Mouse (Mus musculus): Measurements from ENCODE around the gene Lfng. TPM values are rescaled to one million over a fixed set of nuclear protein-coding genes. Genes with fewer than 3 reads are reported as not detected.
A peak's percentile ranks its signal among the peaks of the same experiment; 100 is the strongest.

Lfng gene
- total and polyA plus RNA-seq, 2 experiments from 2014 or later = 20.1 to 56.6 TPM

DNA sequence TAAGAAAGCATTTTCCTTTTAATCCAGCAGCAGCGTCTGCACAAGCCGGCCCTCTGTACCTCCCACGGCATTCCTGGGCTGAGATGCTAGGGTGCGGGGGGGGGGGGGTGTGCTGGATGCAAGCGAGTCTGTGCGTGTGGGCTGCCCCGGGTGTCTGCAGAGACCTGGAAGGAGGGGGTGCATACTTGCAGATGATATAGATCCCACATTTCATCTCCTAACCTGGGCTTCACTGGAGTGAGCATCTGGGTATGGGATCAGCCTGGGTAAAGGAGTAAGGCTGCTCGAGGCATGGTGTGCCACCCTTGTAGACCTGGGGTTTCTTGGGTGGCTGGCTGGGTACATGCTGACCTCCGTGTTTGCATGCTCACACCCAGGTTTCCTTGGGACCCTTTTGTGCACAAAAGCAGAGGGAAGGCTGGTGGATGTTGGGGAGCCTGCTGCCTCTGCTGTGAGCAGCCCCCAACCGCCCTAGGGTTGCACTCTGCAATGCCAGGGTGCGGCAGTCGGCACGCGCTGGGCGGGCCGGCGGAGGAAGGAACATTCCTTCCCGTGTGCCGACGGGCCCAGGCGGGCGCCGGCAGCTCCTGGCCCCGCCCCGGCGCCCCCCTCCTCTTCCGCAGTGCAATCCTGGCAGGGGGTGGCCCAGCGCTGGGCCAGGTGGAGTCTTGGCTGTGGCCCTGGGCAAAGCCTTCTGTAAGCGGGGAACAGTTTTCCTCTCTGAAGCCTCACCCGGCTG lies 3.3 kb downstream of the Lfng start:
- Histone ChIP-seq H3K4me2 (ENCODE audit: low read depth, low read length, poor library complexity, severe bottlenecking) (peak overlapping the region; percentile 94), H3K27ac (ENCODE audit: low read depth, low read length) (peak overlapping the region; percentile 68), H3K4me3 (ENCODE audit: low read depth, low read length) (peak overlapping the region; percentile 52), H3K9ac (replicated peaks; ENCODE audit: low read length, poor library complexity, severe bottlenecking) (peak overlapping the region; percentile 57), H3K9me3 (ENCODE audit: low read length) (no peaks in the 10 kb centered on the region), H3K36me3 (ENCODE audit: insufficient read depth, low read length) (no peaks in the 10 kb centered on the region), H3K27me3 (ENCODE audit: insufficient read depth, low read length) (peaks cover 22% of the 10 kb centered on the region), H3K4me1 (ENCODE audit: insufficient read depth, low read length) (peaks cover 19% of the 10 kb centered on the region)
- ATAC-seq (ENCODE audit: low FRiP score) = no peak
- no peak for DNase-seq (ENCODE audit: low spot score)
- TF ChIP-seq CTCF (IDR thresholded peaks at IDR 0.05) = no peak
- WGBS = 5% methylated on average over 27 of the region's 30 CpGs

DNA sequence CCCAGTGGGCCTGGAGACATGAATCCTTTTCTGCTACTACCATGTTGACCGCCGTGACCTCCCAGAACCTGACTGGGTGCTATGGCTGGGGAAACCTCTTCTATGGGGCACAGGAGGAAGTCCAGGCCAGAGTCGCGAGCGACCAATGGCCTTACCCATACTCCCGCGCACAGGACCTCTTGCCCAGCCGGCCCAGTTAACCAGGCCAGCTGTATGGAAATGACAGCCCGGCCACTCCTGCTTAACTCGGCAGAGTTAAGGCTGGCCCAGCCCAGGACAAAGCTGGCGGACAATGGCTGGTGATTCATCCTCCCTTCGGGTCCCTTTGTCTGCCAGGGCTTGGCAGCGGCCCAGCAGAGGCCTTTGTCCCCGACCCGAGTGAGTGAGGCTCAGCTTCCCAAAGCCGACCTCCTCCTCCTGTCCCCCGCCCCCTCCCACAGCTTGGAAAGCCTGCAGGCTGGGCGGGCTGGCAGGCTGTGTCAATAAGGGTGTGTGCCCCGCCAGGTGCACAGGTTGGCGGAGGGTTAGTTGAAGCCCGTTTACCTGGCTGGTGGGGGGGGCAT lies 4.0 kb downstream of the Lfng start:
- peaks cover 22% of the 10 kb centered on the region for H3K27me3 ChIP-seq (ENCODE audit: insufficient read depth, low read length)
- TF ChIP-seq CTCF (IDR thresholded peaks at IDR 0.05) = no peak
- peak overlapping the region; percentile 68 for H3K27ac ChIP-seq (ENCODE audit: low read depth, low read length)
- peak; percentile 90 for DNase-seq (ENCODE audit: low spot score)
- WGBS = 12% methylated on average over 21 of the region's 21 CpGs
- peaks cover 18% of the 10 kb centered on the region for H3K4me1 ChIP-seq (ENCODE audit: insufficient read depth, low read length)
- no peaks in the 10 kb centered on the region for H3K9me3 ChIP-seq (ENCODE audit: low read length)
- peak; percentile 45 for ATAC-seq (ENCODE audit: low FRiP score)
- no peaks in the 10 kb centered on the region for H3K36me3 ChIP-seq (ENCODE audit: insufficient read depth, low read length)
- H3K4me2 ChIP-seq (ENCODE audit: low read depth, low read length, poor library complexity, severe bottlenecking) = peak overlapping the region; percentile 94
- peak overlapping the region; percentile 57 for H3K9ac ChIP-seq (replicated peaks; ENCODE audit: low read length, poor library complexity, severe bottlenecking)
- peak overlapping the region; percentile 52 for H3K4me3 ChIP-seq (ENCODE audit: low read depth, low read length)

DNA sequence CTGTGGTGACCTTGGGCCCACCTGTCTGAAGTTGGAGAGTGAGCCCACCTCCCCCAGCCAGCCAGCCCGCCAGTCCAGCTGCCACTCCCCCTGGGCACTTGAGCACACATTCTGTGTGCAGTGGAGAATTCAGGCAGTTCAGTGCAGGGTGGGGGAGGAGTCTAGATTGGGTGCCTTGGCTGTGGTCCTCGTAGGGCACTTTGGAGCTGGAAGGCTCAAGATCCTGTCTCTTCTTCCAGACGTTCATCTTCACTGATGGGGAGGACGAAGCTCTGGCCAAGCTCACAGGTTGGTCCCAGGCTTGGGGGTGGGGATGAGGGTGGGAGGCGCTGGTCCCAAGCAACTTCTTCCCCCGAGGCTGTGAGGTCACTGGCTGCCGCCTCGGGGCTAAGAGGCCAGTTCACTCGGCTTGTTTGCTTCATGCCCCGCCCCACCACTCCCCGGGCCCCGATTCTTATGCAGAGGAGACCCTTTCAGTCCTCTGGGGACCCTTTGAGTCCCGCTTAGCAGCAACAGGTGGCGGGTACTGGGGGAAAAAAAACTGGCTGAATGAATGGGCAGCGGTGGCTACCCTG lies 4.6 kb downstream of the Lfng start:
- Histone ChIP-seq H3K4me3 (ENCODE audit: low read depth, low read length) (peak overlapping the region; percentile 52; the same call in 1 of the 2 replicates), H3K27me3 (ENCODE audit: insufficient read depth, low read length) (peaks cover 22% of the 10 kb centered on the region), H3K36me3 (ENCODE audit: insufficient read depth, low read length) (no peaks in the 10 kb centered on the region), H3K4me1 (ENCODE audit: insufficient read depth, low read length) (peaks cover 15% of the 10 kb centered on the region), H3K27ac (ENCODE audit: low read depth, low read length) (0 out of 2 replicates have a peak overlapping the region, but pooled peaks have one; percentile 68), H3K9ac (replicated peaks; ENCODE audit: low read length, poor library complexity, severe bottlenecking) (no peak overlapping the region; the same call in 1 of the 2 replicates), H3K4me2 (ENCODE audit: low read depth, low read length, poor library complexity, severe bottlenecking) (peak overlapping the region; percentile 94), H3K9me3 (ENCODE audit: low read length) (no peaks in the 10 kb centered on the region)
- ATAC-seq (ENCODE audit: low FRiP score) = 0 out of 2 replicates have a peak, but pooled peaks have one; percentile 20
- 15% methylated on average over 15 of the region's 15 CpGs for WGBS
- DNase-seq (ENCODE audit: low spot score) = peak; percentile 65
- TF ChIP-seq CTCF (IDR thresholded peaks at IDR 0.05) = no peak

DNA sequence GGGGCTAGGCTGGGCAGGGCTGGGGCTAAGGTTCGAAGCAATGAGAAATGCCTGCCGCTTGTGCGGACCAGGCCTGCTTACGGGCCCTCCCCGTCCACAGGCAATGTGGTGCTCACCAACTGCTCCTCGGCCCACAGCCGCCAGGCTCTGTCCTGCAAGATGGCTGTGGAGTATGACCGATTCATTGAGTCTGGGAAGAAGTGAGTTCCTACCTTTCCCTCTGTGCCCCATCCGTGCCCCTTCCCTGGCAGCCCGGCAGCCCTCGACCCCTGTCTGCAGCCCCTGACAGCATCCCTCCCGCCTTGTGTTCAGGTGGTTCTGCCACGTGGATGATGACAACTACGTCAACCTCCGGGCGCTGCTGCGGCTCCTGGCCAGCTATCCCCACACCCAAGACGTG lies 5.1 kb downstream of the Lfng start:
- Histone ChIP-seq H3K9ac (replicated peaks; ENCODE audit: low read length, poor library complexity, severe bottlenecking) (no peak overlapping the region), H3K27ac (ENCODE audit: low read depth, low read length) (no peak overlapping the region), H3K4me3 (ENCODE audit: low read depth, low read length) (0 out of 2 replicates have a peak overlapping the region, but pooled peaks have one; percentile 5), H3K4me1 (ENCODE audit: insufficient read depth, low read length) (peaks cover 15% of the 10 kb centered on the region), H3K27me3 (ENCODE audit: insufficient read depth, low read length) (peaks cover 22% of the 10 kb centered on the region), H3K36me3 (ENCODE audit: insufficient read depth, low read length) (no peaks in the 10 kb centered on the region), H3K4me2 (ENCODE audit: low read depth, low read length, poor library complexity, severe bottlenecking) (peak overlapping the region; percentile 94; the same call in 1 of the 2 replicates), H3K9me3 (ENCODE audit: low read length) (no peaks in the 10 kb centered on the region)
- no peak for ATAC-seq (ENCODE audit: low FRiP score)
- 30% methylated on average over 18 of the region's 18 CpGs for WGBS
- TF ChIP-seq CTCF (IDR thresholded peaks at IDR 0.05) = no peak
- no peak for DNase-seq (ENCODE audit: low spot score)

DNA sequence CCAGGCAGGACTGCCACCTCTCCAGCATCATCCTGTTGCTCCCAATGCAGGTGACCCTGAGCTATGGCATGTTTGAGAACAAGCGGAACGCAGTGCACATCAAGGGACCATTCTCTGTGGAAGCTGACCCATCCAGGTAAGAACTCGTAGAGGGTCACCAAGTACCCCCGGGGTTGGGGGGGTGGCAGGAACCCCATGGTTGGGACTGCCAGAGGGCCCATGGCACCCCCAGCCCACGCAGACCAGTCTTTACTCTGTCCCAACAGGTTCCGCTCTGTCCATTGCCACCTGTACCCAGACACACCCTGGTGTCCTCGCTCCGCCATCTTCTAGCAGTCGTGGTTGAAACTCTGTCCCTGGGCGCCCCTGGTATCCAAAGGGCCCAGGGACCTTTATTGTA lies 7.0 kb downstream of the Lfng start:
- TF ChIP-seq CTCF (IDR thresholded peaks at IDR 0.05) = no peak
- Histone ChIP-seq H3K27me3 (ENCODE audit: insufficient read depth, low read length) (peaks cover 6% of the 10 kb centered on the region), H3K36me3 (ENCODE audit: insufficient read depth, low read length) (no peaks in the 10 kb centered on the region), H3K9ac (replicated peaks; ENCODE audit: low read length, poor library complexity, severe bottlenecking) (no peak overlapping the region), H3K4me3 (ENCODE audit: low read depth, low read length) (no peak overlapping the region), H3K27ac (ENCODE audit: low read depth, low read length) (no peak overlapping the region), H3K4me2 (ENCODE audit: low read depth, low read length, poor library complexity, severe bottlenecking) (no peak overlapping the region), H3K4me1 (ENCODE audit: insufficient read depth, low read length) (peaks cover 15% of the 10 kb centered on the region), H3K9me3 (ENCODE audit: low read length) (no peaks in the 10 kb centered on the region)
- WGBS = 97% methylated on average over 10 of the region's 10 CpGs
- DNase-seq (ENCODE audit: low spot score) (no peak), ATAC-seq (ENCODE audit: low FRiP score) (no peak)

DNA sequence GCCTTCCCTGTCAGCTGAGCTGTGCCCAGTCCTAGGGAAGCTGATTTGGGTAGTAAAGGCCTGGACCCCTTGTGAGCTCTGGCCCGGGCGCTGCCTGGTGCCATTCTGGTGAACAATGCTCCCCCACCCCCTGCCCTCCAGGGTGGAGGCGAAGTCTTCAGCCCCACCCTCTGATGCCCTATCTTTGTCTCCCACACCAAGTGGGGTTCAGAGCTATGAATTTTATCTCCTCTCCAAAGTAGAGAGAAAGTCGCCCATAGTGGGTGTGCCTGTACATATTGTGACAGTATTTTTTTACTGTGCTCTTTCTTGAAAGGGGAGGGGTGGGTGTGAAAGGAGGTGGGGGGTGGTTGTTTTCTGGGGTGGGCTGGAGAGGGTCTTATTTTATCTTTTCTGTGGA lies 7.7 kb downstream of the Lfng start:
- ATAC-seq (ENCODE audit: low FRiP score) (no peak), DNase-seq (ENCODE audit: low spot score) (no peak)
- Histone ChIP-seq H3K4me1 (ENCODE audit: insufficient read depth, low read length) (peaks cover 15% of the 10 kb centered on the region), H3K4me2 (ENCODE audit: low read depth, low read length, poor library complexity, severe bottlenecking) (no peak overlapping the region), H3K27ac (ENCODE audit: low read depth, low read length) (no peak overlapping the region), H3K27me3 (ENCODE audit: insufficient read depth, low read length) (no peaks in the 10 kb centered on the region), H3K36me3 (ENCODE audit: insufficient read depth, low read length) (no peaks in the 10 kb centered on the region), H3K9ac (replicated peaks; ENCODE audit: low read length, poor library complexity, severe bottlenecking) (no peak overlapping the region), H3K4me3 (ENCODE audit: low read depth, low read length) (no peak overlapping the region), H3K9me3 (ENCODE audit: low read length) (no peaks in the 10 kb centered on the region)
- WGBS = 85% methylated on average over 4 of the region's 4 CpGs
- TF ChIP-seq CTCF (IDR thresholded peaks at IDR 0.05) = no peak

All from midbrain, postnatal 0 days (tissue).